Mouse (Mus musculus): ENCODE results near the gene Gm44805.

GRCm38 (mm10) chr7:19700299-19701068 is 19.3 kb upstream of the Gm44805 start:
- TF ChIP-seq GATA1 (IDR thresholded peaks at IDR 0.05; ENCODE audit: borderline replicate concordance, low read length) = no peak
- no peak for TF ChIP-seq FLI1 (IDR thresholded peaks at IDR 0.05; ENCODE audit: low read length)

Measured in megakaryocyte, embryonic 14.5 days (primary cell).